Comparison of ENCODE assay signal across 20 mouse cellular contexts in genomic region chr3:66055652-66056051, GRCm38 (mm10).
DNase-seq lines count a peak whose midpoint lies in the region; ATAC-seq lines count a peak whose summit lies in the region.
"Had no signal": no experiment of that assay in that cellular context is flagged by ENCODE, and none has a peak within 500 bp of the region (broad histone marks: within the 10 kb centered on the region; RNA-seq: fewer than 3 reads in every experiment).

No protein-coding gene starts in this region.

- peak; percentile 9 for DNase-seq in testis, postnatal 14 days (ENCODE audit: low spot score)
- DNase-seq in testis, postnatal 10 days (ENCODE audit: low spot score): no peak
- no peak for DNase-seq in adrenal gland, postnatal 36 days
- no peak for DNase-seq in cerebellum, adult 18-20 months
- DNase-seq: adrenal gland, postnatal 10 days; B cell, adult 2 months; cerebellum, adult 11 months; cerebellum, adult 8-10 months; cerebellum, postnatal 10 days; cerebellum, postnatal 36 days; gastrocnemius, postnatal 10 days; gastrocnemius, postnatal 36 days; heart, adult 11 months had no signal

- ATAC-seq in granulocyte monocyte progenitor cell, adult 5-6 weeks (replicated peaks; ENCODE audit: poor library complexity, severe bottlenecking): peak; percentile 75
- ATAC-seq in neutrophil, adult 5-6 weeks (ENCODE audit: extremely low read depth, insufficient number of reproducible peaks, low FRiP score, poor library complexity, severe bottlenecking): 0 out of 2 replicates have a peak, but pooled peaks have one; percentile 23
- ATAC-seq: forebrain, embryonic 13.5 days; forebrain, embryonic 16.5 days; hindbrain, embryonic 16.5 days; intestine, embryonic 15.5 days; Patski had no signal
